Mouse (Mus musculus): ENCODE results near the gene Zfp185.
A peak's percentile ranks its signal among the peaks of the same experiment; 100 is the strongest.

The Zfp185 gene

DNA sequence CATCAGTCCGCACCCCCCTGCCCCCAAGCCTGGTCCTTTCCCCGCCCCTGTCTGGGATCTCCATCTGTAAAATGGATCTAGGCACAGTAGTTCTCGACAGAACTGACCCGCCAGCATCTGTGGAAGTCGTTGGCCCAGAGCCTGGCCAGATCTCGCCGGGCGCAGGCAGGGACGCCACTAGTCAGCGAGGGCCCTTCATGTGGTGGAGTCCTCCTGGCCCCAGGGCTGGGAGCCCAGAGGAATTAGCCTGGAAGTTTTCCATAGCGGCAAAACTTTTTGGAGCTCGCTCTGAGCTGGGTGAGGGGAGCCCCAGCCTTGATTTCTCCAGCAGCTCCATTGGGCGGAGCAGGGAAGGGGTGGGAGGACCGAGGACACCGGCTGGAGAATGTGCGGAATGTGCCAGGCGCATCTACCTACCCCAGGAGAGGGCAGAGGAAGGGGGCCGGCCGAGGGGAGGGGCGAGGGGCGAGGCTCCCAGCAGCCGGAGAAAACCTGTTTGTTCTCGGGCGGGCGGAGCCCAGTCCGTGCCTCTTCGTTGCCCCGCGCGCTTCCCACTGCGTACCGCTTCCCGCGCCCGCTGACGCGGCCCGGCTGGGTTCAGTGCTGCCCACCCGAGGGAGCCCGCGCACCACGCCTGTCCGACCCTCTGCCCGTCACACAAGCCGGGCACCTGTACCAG lies at the start of gene Zfp185:
TSS of gene Zfp185 (plus strand) at position 499 of the 679 bp plus-strand sequence.
- peak; percentile 64 for DNase-seq (ENCODE audit: low spot score)

DNA sequence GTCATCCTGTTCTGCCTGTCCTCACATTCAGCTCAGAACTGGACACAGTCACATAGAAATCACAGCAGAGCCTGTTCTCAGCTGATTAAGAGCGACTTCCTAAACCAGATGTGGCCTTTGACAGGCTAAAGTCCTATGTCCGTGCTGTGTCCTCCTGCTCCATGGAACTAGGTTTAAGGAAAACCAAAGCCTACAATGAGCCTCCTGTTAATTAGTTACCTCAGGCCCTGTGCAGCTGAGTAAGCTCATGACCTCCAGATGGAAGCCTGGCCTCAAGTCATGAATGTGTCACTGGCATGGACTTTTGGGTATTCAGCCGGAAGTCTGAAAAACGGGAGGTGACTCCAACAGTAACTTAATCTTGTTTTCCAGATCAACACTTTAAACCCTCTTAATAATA lies 33.7 kb upstream of the Zfp185 start:
- no peak for DNase-seq (ENCODE audit: low spot score)

GRCm38 (mm10) chrX:72956486-72956885 lies 30.7 kb upstream of the Zfp185 start:
- DNase-seq (ENCODE audit: low spot score) = no peak

DNA sequence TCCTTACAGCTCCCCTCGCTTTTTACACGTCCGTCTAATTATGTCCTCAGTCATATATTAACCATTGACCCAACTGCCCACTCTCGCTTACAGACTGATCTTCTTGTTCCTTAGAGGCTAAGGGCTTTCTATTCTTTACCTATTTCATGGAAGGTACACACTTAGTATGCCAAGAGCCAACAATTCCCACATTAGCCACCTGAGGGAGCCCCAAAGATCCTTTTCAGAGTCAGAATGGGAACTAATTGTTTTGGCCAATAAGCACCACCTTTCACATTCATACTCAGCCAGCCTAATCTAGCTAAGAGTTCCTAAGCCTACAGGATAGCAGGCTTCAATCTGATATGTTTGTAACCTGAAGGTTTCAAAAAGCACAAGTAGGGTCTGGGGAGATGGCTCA lies 26.7 kb upstream of the Zfp185 start:
- DNase-seq (ENCODE audit: low spot score) = no peak

GRCm38 (mm10) chrX:72961511-72961910 lies 25.6 kb upstream of the Zfp185 start:
- no peak for DNase-seq (ENCODE audit: low spot score)

DNA sequence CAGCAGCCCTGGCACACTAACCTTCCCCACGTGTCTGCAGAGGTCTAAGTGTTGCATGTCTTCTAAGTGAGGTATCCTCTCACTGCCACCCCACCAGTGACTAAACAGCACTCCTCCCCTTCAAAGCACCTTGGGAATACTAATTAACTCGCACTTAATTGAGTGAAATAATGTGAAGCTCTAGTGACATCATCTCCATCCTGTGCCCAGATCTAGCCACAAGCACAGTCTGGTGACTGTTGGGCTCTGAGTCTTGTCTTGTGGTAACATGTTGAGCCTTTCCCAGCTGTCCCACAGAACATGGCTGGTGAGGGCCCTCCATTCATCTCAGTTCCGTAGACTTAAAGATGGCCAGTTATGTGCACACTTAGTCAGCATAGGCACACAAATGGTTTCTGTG lies 24.4 kb upstream of the Zfp185 start:
- no peak for DNase-seq (ENCODE audit: low spot score)

- DNase-seq (ENCODE audit: low spot score) = no peak
These were observed 4.3 kb upstream of the Zfp185 start for GRCm38 (mm10) chrX:72982831-72983230.

DNA sequence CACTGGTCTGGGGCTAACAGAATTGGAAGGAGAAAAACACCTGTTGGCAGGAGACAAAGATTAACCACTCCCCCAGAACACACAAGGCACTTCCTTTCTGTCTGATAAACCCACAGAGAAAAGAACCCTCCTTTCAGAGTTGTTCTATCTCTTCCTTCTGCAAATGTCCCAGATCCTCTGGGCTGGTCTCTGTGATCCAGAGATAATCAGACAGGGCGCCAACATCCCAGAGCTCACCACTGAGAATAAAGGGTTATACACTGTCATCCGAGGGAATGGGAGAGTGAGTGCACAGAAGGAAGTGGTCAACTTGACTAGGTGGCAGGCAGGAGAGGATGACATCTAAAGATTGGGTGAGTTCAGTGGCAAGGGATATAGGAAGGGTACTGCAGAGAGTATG lies 1.5 kb upstream of the Zfp185 start:
- DNase-seq (ENCODE audit: low spot score) = no peak

DNA sequence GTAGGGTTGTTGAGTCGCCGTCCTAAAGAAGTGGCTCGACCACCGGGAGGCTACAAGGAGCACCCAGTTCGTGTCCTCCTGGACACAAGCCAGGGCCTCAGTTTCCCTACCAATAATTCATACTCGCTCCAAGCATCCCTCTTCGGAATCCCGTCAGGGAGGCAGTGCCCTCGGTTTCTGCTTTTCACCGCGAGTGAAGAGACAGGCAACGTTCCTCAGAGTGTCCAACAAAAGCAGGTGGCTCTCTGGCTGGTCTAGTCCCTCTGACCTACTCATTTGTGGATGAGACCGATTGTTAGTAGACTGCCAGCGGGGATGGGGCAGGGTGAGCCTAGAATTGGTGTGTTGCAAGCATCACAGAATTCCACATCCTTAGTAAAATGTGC lies 374 bp downstream of the Zfp185 start:
- no peak for DNase-seq (ENCODE audit: low spot score)

DNA sequence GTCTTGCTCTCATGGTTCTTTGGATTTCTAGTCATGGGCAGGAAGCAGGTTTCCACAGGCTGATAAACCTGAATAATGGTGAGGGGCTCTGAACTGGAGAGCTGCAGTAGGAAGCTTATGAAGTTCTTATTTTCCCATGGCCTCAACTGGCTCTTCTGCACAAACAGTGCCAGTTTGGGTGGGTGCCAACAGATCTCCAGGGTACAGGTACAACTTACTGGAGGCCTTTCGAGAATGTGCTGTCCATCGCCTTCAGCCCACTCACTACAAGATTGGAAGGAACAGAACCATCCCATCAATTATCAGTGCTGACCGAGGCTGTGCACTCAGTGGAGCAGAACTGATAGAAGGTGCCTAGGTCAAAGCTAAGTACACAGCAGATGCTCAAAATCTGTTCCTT lies 1.3 kb downstream of the Zfp185 start:
- DNase-seq (ENCODE audit: low spot score) = no peak

DNA sequence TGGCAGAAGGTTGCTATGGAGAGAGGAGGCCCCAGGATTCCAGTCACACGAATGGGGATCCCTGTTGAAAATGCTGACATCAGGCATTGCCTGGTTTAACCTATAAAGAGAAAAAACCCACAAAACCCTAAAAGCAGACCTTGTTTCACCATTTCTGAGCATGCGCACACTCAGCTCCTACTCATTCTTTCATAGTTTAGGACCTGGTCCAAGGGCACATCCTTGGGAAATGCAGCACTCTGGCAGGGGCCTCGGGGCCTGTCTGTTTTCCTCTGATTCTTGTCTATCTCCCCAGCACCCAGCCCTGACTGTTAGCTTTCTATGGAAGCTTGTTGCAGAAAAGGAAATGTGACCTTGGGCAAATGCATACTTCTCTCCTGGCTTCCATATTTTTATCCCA lies 3.4 kb downstream of the Zfp185 start:
- DNase-seq (ENCODE audit: low spot score) = no peak

DNA sequence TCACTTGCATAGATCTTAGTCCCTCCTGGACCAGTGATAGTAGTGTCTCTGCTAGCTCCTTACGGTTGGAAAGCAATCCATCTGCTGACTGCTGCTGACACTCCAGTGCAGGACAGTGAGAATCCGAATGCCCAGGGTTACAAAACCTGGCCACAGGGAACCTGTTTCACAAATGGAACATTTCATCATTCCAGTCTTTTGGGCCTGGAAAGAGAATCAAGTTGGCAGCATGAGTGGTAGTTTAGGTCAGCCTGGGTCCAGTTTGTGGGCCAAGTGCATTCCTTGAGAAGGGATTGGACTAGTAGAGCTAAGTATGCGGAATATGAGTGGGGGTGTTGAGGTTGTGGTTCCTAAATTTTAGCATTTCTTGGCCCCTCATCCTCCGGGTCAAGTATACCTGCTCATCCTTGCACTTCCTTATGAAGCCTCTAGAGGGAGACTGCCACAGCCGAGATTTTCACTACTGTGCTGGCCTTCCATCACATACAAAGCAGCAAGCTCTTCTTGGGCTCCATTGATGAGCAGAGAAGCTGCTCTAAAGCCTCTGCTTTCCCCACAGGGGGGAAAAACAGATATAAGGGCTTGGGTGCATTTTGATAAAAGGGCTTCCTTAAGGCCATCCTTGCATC lies 5.3 kb downstream of the Zfp185 start:
- no peak for DNase-seq (ENCODE audit: low spot score)

DNA sequence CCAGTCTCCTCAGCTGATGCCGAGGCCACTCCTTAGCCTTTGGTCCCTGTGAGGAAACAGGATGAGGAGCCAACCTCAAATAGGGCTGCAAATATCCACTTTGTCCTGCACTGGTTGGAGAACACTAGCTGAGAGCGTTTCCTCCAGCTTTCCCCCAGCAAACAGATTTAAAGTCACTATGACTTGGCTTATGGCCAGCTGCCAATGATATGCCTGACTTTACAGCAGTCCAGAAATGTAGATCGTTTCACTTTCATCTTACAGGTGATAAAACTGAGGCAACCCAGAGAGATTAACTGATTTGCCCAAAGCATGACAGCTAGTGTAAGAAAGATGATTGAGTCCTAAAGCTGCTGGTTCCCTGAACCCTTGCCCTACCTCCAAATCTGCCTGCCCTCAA lies 8.4 kb downstream of the Zfp185 start:
- DNase-seq (ENCODE audit: low spot score) = no peak

GRCm38 (mm10) chrX:73003110-73003509 lies 16.0 kb downstream of the Zfp185 start:
- no peak for DNase-seq (ENCODE audit: low spot score)

DNA sequence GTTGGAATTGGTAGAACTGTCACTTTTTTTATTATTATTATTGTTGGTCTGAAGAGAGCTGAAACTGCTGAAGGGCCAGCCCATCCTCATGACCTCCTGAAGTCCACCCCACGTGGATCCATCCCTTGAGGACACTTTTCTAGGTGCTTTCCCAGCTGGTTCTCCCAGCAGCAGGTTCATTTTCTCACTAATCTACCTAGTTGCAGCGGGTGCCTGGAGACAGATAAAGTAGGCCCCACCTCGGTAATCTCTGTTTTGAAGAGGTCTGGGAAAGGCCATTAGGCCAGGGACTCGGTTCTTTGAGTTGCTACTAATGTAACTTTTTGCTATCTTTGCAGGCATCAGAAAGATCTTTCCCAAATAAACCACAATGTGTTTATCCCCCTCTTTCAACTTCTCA lies 18.5 kb downstream of the Zfp185 start:
- DNase-seq (ENCODE audit: low spot score) = no peak

- peak; percentile 95 for DNase-seq (ENCODE audit: low spot score)
These were observed 20.7 kb downstream of the Zfp185 start for GRCm38 (mm10) chrX:73007597-73008479.

DNA sequence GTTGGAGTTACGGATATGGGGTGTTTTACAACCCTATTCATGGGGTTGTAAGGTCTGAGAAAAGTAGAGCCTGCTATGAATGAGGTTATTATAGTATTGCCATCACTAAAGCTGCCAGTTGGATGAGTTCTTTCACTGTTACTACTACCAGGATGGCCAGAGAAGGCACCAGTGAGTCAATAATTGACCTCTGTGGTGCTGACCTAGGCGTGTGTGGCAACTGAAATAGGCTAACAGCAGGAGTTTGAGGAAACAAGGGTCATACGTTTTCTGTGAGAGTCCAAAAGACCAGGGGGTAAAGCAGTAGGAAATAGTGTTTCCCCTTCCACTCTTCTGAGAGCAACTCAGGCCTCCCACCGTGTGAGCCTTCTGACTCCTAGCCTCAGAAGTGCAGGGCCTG lies 25.7 kb downstream of the Zfp185 start:
- no peak for DNase-seq (ENCODE audit: low spot score)

DNA sequence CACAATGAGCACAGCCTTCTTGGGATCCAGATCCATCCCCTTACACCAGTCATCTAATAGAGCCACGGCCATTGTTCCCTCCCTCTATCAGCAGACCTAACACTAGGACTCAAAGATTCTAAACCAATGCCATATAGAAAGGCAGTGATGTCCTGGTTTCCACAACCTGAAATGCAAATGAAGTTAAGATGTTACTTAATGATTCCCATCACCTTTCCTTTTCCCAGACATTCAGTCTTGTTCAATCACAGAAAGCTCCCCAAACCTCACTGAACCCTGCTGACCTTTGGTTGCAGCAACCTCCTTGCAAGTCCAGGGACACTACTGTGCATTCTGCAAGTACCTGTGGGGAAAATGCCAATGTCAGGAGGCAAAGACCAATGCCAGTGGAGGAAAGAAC lies 49.9 kb downstream of the Zfp185 start, which contains the start of gene Pnma5:
TSS of gene Pnma5 (minus strand) at position 101 of the 400 bp plus-strand sequence.
- DNase-seq (ENCODE audit: low spot score) = no peak

- DNase-seq (ENCODE audit: low spot score) = no peak
These were observed 51.7 kb downstream of the Zfp185 start for GRCm38 (mm10) chrX:73038831-73039230.

- no peak for DNase-seq (ENCODE audit: low spot score)
These were observed 52.5 kb downstream of the Zfp185 start for GRCm38 (mm10) chrX:73039666-73040065.

DNA sequence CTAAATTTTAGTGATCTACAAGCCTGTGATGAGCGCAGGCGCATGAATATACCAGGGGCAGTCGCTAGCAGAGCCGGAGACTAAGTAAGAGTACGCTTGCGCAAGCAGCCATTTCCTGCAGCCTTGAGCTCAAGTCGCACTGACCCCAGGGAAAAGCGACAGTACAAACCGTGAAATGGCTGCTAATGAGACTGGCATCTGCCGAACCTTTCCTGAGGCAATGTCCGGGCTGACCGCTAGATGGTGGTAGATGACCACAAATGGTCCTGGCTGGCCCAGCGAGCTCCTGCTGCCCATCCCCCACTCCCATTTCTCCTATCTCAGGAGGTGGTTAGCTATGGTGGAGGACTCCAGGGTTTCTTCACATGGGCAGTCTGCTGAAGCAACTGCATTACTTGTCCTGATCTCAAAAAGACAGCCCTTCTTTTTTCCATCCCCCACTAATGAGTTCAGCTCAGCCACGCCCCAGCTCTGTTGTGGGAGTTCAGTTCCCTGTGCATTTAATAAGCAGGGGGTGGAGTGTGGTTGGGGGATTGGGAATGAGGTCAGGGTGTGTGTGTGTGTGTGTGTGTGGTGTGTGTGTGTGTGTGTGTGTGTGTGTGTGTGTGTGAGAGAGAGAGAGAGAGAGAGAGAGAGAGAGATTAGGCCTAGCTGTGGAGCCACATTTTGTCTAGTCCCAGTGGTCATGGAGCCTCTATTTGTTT lies 66.9 kb downstream of the Zfp185 start:
- peak; percentile 92 for DNase-seq (ENCODE audit: low spot score)

- DNase-seq (ENCODE audit: low spot score) = no peak
These were observed 74.4 kb downstream of the Zfp185 start for GRCm38 (mm10) chrX:73061528-73061927.

All from embryo, embryonic 10 days (tissue).